Mouse (Mus musculus) kidney, adult 2 months (tissue): ENCODE data around the gene Capn10.

Experiments
- CTCF ChIP-seq: fragments of 200-500 bp; conservative IDR thresholded peaks from 2 replicates; pipeline ENCODE4 v1.5.1; 2011; ENCODE audit warnings: low read depth, mild to moderate bottlenecking, control low read depth, low read length, moderate library complexity, mixed read lengths; ENCODE audit not compliant: insufficient read depth, insufficient read length
- POLR2A ChIP-seq: fragments of 200-500 bp; IDR thresholded peaks from one replicate; pipeline ENCODE4 v1.6.1; 2011; ENCODE audit warnings: low read depth, low read length, control low read depth

- peak; percentile 48 for TF ChIP-seq CTCF
- TF ChIP-seq POLR2A: no peak
These were observed 15.2 kb downstream of the Capn10 start for GRCm38 (mm10) chr1:92949426-92949825.
